Mouse (Mus musculus): ENCODE data around the gene Mfsd7a. TPM values are rescaled to one million over a fixed set of nuclear protein-coding genes. Genes with fewer than 3 reads are reported as not detected.
"Not testable (repeated sequence)": the region's sequence is repeated elsewhere in the genome, so short reads cannot be mapped to it uniquely, and the experiment has no call there.

The Mfsd7a gene
- 8.4 and 14.0 TPM in 2 replicates for polyA plus RNA-seq (2012; rRNA removed)

DNA sequence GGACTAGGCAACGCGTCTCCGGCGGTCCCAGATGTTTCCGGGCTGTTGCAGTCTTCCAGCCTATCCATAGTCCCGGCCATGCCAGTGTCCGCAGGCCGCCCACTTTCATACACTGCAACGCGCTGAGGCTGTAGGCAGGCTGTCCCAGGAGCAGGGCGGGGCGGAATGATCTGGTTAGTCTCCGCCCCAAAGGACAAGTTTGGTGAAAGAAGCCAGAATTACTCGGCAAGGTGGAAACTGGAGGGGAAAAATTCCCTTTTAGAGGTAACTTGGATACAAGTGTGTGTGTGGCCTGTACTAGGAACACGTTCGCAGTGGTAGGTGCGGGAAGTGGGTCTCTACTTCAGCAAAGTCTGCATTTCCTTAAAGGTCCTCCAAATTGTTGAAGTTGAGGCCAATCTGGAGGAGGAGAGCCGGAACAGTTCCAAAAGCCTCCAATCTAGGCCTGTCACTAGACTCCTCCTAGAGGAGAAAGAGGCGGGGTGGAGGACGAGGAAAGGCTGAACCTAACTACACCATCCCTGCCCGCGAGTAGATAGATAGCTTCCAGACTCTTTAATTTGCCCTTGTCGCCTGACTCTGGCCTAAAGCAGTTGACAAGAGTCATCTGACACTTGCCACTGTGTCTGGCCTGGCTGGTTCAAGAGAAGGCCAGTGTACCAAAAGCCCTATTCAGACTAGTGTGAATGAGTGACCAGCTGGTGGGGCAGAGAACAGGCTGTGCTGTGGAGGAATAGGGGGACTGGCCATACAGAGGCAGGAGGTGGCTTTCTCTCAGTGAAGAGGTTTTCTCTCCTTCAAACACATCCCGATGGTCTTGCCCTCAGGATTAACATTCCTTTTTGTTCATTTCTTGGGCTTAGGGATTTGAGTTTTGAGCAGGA lies at the start of gene Mfsd7a:
Gene Mfsd7a, minus strand, starts transcription at position 107 of the 884 bp plus-strand sequence.
- no peak for DNase-seq (ENCODE audit: low read depth)

DNA sequence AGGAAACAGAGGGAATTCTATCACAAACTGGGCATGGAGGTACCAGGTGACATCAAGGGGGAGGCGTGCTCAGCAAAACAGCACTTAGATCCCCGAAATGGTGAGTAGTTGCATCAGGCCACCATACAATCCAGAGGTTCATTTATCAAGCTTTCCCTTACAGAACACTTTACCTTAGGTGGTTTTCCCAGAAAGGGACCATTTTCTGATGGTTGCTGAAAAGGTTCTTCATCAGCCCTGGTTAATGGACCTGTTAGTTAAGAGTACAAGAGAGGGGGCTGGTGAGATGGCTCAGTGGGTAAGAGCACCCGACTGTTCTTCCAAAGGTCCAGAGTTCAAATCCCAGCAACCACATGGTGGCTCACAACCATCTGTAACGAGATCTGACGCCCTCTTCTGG lies 37.5 kb upstream of the Mfsd7a start:
- not testable (repeated sequence) for DNase-seq (ENCODE audit: low read depth)

- no peak for DNase-seq (ENCODE audit: low read depth)
Observed at GRCm38 (mm10) chr5:108485239-108485638, 36.5 kb upstream of the Mfsd7a start.

DNA sequence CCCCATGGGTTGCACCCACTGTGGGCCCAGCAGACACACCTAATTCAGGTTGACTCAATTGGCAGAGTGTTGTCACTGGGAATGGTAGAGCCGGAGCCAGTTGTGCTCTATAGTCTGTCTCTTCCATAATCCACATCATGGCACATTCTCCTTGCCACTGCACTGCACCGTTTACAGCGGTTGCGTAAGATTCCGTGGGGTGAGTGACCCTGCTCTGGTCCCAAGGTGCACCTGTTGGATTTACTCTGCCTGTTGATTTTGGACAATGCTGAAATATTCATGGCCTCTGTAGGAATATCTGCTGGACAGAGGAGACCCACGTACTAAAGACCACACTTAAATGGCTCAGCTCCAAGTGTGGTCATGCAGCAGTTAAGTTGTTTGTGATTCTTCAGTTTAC lies 34.3 kb upstream of the Mfsd7a start:
- no peak for DNase-seq (ENCODE audit: low read depth)

GRCm38 (mm10) chr5:108475977-108476376 lies 27.3 kb upstream of the Mfsd7a start:
- DNase-seq (ENCODE audit: low read depth) = no peak

- DNase-seq (ENCODE audit: low read depth) = no peak
Observed at GRCm38 (mm10) chr5:108473737-108474136, 25.0 kb upstream of the Mfsd7a start.

GRCm38 (mm10) chr5:108469617-108470016 lies 20.9 kb upstream of the Mfsd7a start:
- no peak for DNase-seq (ENCODE audit: low read depth)

DNA sequence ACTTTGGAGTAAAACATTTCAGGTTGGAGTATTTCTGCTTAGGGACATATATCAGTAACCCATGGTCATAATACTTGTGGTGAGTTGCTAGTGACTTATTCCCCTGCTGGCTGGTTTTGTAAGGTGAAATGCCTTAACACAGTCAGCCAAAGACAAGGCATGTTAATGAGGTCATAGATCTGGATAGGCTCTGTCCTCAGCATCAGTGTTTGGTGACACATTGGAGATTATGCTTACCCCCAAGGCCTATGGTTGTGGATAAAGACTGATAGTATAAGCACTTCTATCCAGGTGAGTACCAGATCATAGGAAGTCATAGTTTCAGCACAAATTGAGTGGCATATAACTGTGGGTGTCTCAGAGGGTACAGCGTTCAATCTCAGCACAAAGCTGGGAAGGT lies 18.0 kb upstream of the Mfsd7a start:
- no peak for DNase-seq (ENCODE audit: low read depth)

GRCm38 (mm10) chr5:108465131-108465891 lies 16.6 kb upstream of the Mfsd7a start:
- no peak for DNase-seq (ENCODE audit: low read depth)

GRCm38 (mm10) chr5:108462446-108462845 lies 13.8 kb upstream of the Mfsd7a start:
- no peak for DNase-seq (ENCODE audit: low read depth)

DNA sequence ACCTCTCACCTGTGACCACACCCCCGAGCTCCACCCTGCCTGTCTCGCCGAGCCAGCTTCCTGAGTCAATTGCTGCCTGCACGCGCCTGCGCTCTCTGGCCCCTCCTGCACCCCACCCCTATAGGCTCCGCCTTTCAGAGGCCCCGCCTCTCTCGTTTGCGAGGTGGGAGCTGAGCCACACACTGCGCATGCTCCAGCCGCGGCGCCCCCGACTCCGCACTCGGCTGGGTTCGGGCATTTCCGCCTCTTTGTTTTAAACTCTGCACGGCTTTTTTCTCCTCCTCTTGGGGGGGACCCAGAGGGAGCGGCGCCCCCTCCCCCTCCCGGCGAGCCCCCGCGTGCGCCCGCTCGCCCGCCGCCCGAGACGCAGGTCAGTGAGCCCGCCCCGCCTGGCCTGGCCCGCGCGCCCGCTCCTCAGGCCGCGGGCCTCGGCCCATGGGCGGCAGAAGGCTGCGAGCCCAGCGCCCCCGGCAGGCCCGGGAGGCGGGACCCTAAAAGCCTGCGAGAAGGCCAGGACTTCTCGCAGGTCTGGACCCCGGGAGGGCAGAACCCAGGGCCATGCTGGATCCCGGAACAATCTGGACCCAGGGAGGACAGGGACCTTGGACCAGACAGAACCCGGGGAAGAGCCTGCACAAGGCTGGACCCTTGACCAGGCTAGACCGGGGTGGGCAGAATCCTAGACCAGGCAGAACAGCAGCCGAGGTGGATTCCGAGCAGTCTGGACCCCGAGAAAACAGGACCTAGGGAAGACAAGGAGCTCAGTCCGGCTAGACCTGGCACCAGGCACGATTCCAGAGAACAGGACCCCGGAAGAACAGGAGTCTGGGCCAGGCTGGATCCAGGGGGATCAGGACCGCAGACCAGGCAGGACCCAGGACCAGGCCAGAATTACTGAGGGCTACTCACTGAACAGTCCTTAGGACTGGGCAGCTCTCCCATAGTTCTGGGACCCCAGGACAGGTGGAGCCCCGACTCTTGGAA lies 12.7 kb upstream of the Mfsd7a start, which contains the start of gene Pcgf3:
Gene Pcgf3, plus strand, starts transcription at position 151 of the 984 bp plus-strand sequence.
- no peak for DNase-seq (ENCODE audit: low read depth)

- no peak for DNase-seq (ENCODE audit: low read depth)
Observed at GRCm38 (mm10) chr5:108460461-108460860, 11.8 kb upstream of the Mfsd7a start.

DNA sequence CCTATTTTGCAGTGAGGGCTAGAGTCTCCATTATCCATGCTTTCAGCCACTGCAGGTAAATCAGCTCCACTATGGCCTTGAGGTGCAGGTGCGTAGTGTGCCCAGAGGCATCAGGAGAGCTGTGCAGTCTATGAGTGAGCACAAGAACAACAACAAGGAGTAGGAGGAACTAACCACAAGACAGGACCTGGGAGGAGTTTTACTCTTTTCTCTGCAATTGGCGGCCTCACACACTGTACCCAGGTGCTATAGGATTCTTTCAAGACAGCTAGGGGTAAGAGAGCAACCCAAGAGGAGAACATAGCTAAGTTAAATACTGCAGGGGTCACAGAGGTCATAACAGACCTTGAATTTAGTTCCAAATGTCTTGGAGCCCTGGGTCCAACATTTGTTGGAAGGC lies 10.0 kb upstream of the Mfsd7a start:
- DNase-seq (ENCODE audit: low read depth) = no peak

DNA sequence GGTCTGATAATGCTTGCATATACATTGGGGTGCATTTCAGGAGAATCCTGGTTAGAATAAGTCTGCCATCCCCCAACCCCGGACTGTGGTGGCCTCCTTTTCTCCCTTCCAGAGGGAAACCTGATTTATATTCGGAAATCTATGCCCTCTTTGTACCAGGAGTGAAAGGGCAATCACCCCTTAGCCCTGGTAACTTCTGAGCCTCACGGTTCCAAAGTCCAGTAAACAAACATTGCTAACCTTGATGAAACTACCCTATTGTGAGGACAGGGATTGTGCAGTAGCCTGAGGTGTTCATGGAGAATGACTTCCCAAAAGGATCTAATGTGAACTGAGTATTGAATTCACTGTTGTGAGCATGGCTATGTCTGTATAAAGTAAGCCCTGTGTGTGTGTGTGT lies 5.4 kb upstream of the Mfsd7a start:
- DNase-seq (ENCODE audit: low read depth) = no peak

DNA sequence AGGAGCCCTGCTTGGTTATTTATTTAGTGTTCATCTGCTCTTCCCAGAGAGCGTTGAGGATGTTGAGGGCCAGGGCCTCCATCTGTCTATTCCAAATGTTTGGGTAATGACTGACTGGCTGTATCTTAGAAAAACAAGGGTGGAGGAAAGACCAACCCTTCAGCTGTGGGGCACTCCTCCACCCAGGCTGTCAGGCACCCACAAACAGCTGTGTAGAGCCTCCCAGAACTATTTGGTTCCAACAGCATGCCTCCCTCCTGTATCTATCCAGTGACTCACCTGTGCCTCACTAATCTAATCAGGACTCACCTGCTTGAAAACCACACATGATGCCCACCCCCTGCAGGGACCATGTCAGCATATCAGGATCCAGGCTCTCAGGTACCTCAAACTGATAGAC lies 3.7 kb upstream of the Mfsd7a start:
- DNase-seq (ENCODE audit: low read depth) = no peak

DNA sequence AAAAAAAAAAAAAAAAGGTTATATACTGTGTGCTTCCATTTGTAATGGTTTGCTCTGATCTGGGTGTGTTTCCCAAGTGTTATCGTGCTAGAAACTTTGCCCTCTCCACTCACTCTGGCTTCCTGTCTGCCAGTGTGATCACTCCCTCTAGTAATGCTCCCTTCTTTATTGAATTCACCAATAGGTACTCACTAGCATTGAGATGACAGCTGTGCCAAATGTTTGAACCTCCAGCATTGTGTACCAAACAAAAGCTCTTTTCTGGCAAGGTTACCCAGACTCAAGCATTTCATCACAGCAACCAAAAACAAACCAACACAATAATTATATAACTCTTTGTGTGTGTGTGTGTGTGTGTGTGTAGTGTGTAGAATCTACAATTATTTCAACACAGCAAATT lies 2.9 kb upstream of the Mfsd7a start:
- no peak for DNase-seq (ENCODE audit: low read depth)

- no peak for DNase-seq (ENCODE audit: low read depth)
Observed at GRCm38 (mm10) chr5:108450837-108451540, 2.3 kb upstream of the Mfsd7a start.

DNA sequence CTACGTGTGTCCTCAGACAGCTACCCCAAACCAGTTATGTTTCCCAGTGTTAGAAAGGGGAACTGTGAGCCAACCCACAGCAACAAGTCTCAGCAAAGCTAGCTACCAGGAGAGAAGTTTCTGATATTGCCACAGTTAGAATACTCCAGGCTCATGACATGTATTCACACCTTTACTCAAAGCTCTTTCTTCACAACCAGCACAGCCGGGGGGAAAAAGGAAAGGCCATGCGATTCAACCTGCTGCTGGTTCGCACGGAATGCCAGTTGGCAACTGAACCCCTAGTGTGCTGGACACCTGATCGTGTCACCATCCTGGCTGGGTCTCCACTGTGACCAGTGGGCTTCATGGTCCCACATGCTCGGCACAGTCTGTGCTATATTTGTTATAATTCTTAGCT lies 834 bp downstream of the Mfsd7a start:
- DNase-seq (ENCODE audit: low read depth) = peak; percentile 70

- no peak for DNase-seq (ENCODE audit: low read depth)
Observed at GRCm38 (mm10) chr5:108446973-108447372, 1.7 kb downstream of the Mfsd7a start.

DNA sequence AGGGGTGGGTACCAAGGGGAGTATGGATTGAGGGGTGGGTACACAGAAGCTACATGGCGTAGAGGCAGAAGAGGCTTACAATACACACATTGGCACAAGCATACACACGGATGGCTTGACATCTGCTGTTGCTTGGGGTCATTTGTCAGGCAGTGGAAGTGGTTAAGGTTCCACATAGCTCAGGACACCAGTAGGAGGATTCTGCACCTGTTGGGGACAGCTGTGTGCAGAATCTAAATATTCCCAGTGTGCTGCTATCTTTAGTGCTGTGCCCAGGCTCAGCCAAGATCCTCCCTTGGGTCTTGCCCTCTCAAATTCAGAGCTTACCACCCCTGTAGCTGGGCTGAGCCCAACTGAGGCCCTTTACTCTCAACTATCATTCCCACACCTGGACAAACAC lies 12.6 kb downstream of the Mfsd7a start:
- no peak for DNase-seq (ENCODE audit: low read depth)

All from gonadal fat pad, adult 2 months (tissue).